Mouse (Mus musculus): Measurements from ENCODE around the gene Cpne8. TPM values are rescaled to one million over a fixed set of nuclear protein-coding genes. Genes with fewer than 3 reads are reported as not detected.

Gene Cpne8
- polyA plus RNA-seq (2015; fragmentation: Nextera tagmentation; extraction: Ambion mirVana), result 7.9 and 11.0 TPM in 2 replicates

DNA sequence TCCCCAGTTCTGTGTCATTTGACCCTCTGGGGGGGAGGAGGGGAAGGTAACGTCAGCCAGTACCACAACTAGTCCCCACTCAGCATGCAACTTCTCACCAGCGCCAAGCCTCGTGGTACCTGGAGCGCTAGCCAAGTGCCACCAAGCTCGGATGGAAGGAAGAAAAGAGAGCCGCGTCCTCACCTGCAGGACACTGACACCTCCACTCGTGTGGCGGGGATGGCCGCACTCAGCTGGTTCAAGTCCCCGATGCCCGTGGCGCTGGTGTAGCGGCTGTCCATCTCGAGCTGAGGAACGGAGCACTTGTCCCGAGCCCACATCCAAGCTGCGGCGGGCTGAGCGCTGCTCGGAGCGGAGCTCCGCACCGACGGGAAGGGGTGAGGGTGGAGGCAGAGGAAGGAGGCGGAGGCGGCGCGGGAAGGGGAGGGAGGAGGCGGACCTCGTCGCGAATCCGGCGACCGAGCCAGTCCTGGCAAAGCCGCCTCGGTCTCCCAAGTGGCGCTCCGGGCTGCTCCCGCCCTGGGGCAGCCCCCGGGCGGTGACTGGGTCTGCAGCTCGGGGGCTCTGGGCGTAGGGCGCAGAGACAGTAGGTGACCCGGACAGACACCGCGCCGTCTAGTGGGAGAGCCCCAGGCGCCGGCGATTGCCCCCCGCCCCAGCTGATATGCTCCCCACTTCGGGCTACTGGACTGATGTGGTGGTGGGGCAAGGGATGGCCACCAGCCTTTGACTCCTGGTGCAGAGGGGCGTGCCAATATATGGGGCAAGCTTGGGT, at the start of gene Cpne8:
Gene Cpne8 (minus strand): TSS at position 448 of the 775 bp plus-strand sequence.
- Histone ChIP-seq H3K36me3 (ENCODE audit: control insufficient read depth, insufficient read depth) (no peaks in the 10 kb centered on the region), H3K27ac (ENCODE audit: low read length) (no peak within 1 kb of the TSS), H3K9ac (replicated peaks; ENCODE audit: low read depth, low read length) (peak within 1 kb of the TSS; percentile 59), H3K27me3 (replicated peaks; ENCODE audit: control insufficient read depth, insufficient read depth, low read length) (peaks cover 4% of the 10 kb centered on the region; the same call in 1 of the 2 replicates), H3K4me3 (replicated peaks; ENCODE audit: low read length) (peak within 1 kb of the TSS; percentile 59), H3K4me1 (replicated peaks; ENCODE audit: control insufficient read depth, insufficient read depth, low read length) (peaks cover 14% of the 10 kb centered on the region; the same call in 1 of the 2 replicates), H3K9me3 (ENCODE audit: control insufficient read depth, low read length) (no peaks in the 10 kb centered on the region), H3K4me2 (ENCODE audit: low read length) (peak within 1 kb of the TSS; percentile 85)
- ATAC-seq, result peak; percentile 88
- WGBS, result under 1% methylated on average over 53 of the region's 56 CpGs

- 89% methylated on average over 4 of the region's 4 CpGs for WGBS
- no peak for ATAC-seq
- H3K36me3 ChIP-seq (ENCODE audit: control insufficient read depth, insufficient read depth), result no peaks in the 10 kb centered on the region
- H3K9ac ChIP-seq (replicated peaks; ENCODE audit: low read depth, low read length), result no peak overlapping the region
- no peak overlapping the region for H3K4me3 ChIP-seq (replicated peaks; ENCODE audit: low read length)
- H3K27me3 ChIP-seq (replicated peaks; ENCODE audit: control insufficient read depth, insufficient read depth, low read length), result no peaks in the 10 kb centered on the region
- no peak overlapping the region for H3K27ac ChIP-seq (ENCODE audit: low read length)
- H3K9me3 ChIP-seq (ENCODE audit: control insufficient read depth, low read length), result no peaks in the 10 kb centered on the region
- no peak overlapping the region for H3K4me2 ChIP-seq (ENCODE audit: low read length)
- no peaks in the 10 kb centered on the region for H3K4me1 ChIP-seq (replicated peaks; ENCODE audit: control insufficient read depth, insufficient read depth, low read length)
Observed at GRCm38 (mm10) chr15:90717717-90718116, 38.5 kb upstream of the Cpne8 start.

GRCm38 (mm10) chr15:90709296-90709695, 30.1 kb upstream of the Cpne8 start:
- no peaks in the 10 kb centered on the region for H3K4me1 ChIP-seq (replicated peaks; ENCODE audit: control insufficient read depth, insufficient read depth, low read length)
- H3K4me3 ChIP-seq (replicated peaks; ENCODE audit: low read length), result no peak overlapping the region
- no peaks in the 10 kb centered on the region for H3K9me3 ChIP-seq (ENCODE audit: control insufficient read depth, low read length)
- H3K9ac ChIP-seq (replicated peaks; ENCODE audit: low read depth, low read length), result no peak overlapping the region
- H3K4me2 ChIP-seq (ENCODE audit: low read length), result no peak overlapping the region
- no peak overlapping the region for H3K27ac ChIP-seq (ENCODE audit: low read length)
- H3K27me3 ChIP-seq (replicated peaks; ENCODE audit: control insufficient read depth, insufficient read depth, low read length), result no peaks in the 10 kb centered on the region
- WGBS, result 84% methylated on average over 7 of the region's 7 CpGs
- no peaks in the 10 kb centered on the region for H3K36me3 ChIP-seq (ENCODE audit: control insufficient read depth, insufficient read depth)
- no peak for ATAC-seq

- Histone ChIP-seq H3K27me3 (replicated peaks; ENCODE audit: control insufficient read depth, insufficient read depth, low read length) (no peaks in the 10 kb centered on the region), H3K27ac (ENCODE audit: low read length) (no peak overlapping the region), H3K4me3 (replicated peaks; ENCODE audit: low read length) (no peak overlapping the region), H3K4me2 (ENCODE audit: low read length) (no peak overlapping the region), H3K9me3 (ENCODE audit: control insufficient read depth, low read length) (no peaks in the 10 kb centered on the region), H3K4me1 (replicated peaks; ENCODE audit: control insufficient read depth, insufficient read depth, low read length) (0 out of 2 replicates have a peak, but pooled peaks cover 3% of the 10 kb centered on the region), H3K9ac (replicated peaks; ENCODE audit: low read depth, low read length) (no peak overlapping the region), H3K36me3 (ENCODE audit: control insufficient read depth, insufficient read depth) (no peaks in the 10 kb centered on the region)
- 29% methylated on average over 5 of the region's 5 CpGs for WGBS
- ATAC-seq, result no peak
Observed at GRCm38 (mm10) chr15:90704314-90704713, 25.1 kb upstream of the Cpne8 start.

- H3K9me3 ChIP-seq (ENCODE audit: control insufficient read depth, low read length), result no peaks in the 10 kb centered on the region
- H3K27me3 ChIP-seq (replicated peaks; ENCODE audit: control insufficient read depth, insufficient read depth, low read length), result no peaks in the 10 kb centered on the region
- no peak for ATAC-seq
- no peak overlapping the region for H3K4me2 ChIP-seq (ENCODE audit: low read length)
- 0 out of 2 replicates have a peak, but pooled peaks cover 3% of the 10 kb centered on the region for H3K4me1 ChIP-seq (replicated peaks; ENCODE audit: control insufficient read depth, insufficient read depth, low read length)
- no peak overlapping the region for H3K27ac ChIP-seq (ENCODE audit: low read length)
- no peak overlapping the region for H3K4me3 ChIP-seq (replicated peaks; ENCODE audit: low read length)
- 20% methylated on average over 11 of the region's 11 CpGs for WGBS
- no peak overlapping the region for H3K9ac ChIP-seq (replicated peaks; ENCODE audit: low read depth, low read length)
- H3K36me3 ChIP-seq (ENCODE audit: control insufficient read depth, insufficient read depth), result no peaks in the 10 kb centered on the region
Observed at GRCm38 (mm10) chr15:90703502-90704232, 24.4 kb upstream of the Cpne8 start.

DNA sequence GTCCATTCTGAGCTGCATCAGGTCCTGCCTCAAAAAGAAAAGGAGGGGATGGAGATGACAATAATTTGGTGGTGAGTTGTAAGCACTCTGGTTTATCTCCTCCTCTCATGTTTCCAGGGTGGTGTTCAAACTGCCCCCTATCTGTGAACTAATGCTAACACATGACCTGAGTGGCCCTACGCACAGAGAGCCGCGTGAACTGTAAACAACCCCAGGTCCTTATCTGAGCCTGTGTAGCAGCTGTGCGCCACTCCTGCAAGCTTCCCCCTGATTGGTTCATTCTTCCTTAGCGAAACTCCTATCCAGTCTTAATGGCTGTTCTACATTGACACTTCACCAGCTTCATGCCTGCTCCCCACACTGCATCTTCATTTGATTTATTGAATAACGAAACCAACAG, 7.5 kb upstream of the Cpne8 start:
- WGBS, result 95% methylated on average over 6 of the region's 6 CpGs
- Histone ChIP-seq H3K27me3 (replicated peaks; ENCODE audit: control insufficient read depth, insufficient read depth, low read length) (no peaks in the 10 kb centered on the region), H3K4me1 (replicated peaks; ENCODE audit: control insufficient read depth, insufficient read depth, low read length) (no peaks in the 10 kb centered on the region), H3K9ac (replicated peaks; ENCODE audit: low read depth, low read length) (no peak overlapping the region), H3K27ac (ENCODE audit: low read length) (no peak overlapping the region), H3K4me3 (replicated peaks; ENCODE audit: low read length) (no peak overlapping the region), H3K9me3 (ENCODE audit: control insufficient read depth, low read length) (no peaks in the 10 kb centered on the region), H3K36me3 (ENCODE audit: control insufficient read depth, insufficient read depth) (no peaks in the 10 kb centered on the region), H3K4me2 (ENCODE audit: low read length) (no peak overlapping the region)
- no peak for ATAC-seq

GRCm38 (mm10) chr15:90679760-90680579, 738 bp upstream of the Cpne8 start:
- peak overlapping the region; percentile 59 for H3K4me3 ChIP-seq (replicated peaks; ENCODE audit: low read length)
- H3K9ac ChIP-seq (replicated peaks; ENCODE audit: low read depth, low read length), result peak overlapping the region; percentile 59
- no peaks in the 10 kb centered on the region for H3K36me3 ChIP-seq (ENCODE audit: control insufficient read depth, insufficient read depth)
- H3K27me3 ChIP-seq (replicated peaks; ENCODE audit: control insufficient read depth, insufficient read depth, low read length), result peaks cover 4% of the 10 kb centered on the region; the same call in 1 of the 2 replicates
- H3K4me2 ChIP-seq (ENCODE audit: low read length), result peak overlapping the region; percentile 85
- H3K4me1 ChIP-seq (replicated peaks; ENCODE audit: control insufficient read depth, insufficient read depth, low read length), result peaks cover 14% of the 10 kb centered on the region; the same call in 1 of the 2 replicates
- peak; percentile 89 for ATAC-seq
- H3K27ac ChIP-seq (ENCODE audit: low read length), result no peak overlapping the region
- H3K9me3 ChIP-seq (ENCODE audit: control insufficient read depth, low read length), result no peaks in the 10 kb centered on the region
- 3% methylated on average over 36 of the region's 36 CpGs for WGBS

DNA sequence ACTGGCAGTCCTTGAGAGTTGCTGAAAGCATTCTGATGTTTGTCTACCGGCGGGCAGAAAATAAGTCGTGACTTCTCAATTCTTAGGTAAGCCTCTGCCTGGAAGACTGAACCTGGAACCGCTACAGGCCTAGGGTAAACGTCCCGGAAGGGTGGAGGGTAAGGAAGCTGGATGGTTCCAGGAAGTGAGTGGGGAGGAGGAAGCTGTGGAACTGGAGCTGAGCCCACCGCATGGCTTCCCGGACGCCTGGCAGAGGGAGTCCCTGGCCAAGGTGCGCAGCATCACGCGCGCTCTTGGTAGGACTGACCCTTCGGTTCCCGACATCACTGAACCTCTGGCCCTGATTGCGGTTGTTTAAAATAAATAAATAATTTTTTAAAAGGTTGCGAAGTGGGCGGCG, 744 bp downstream of the Cpne8 start:
- H3K4me1 ChIP-seq (replicated peaks; ENCODE audit: control insufficient read depth, insufficient read depth, low read length), result peaks cover 14% of the 10 kb centered on the region; the same call in 1 of the 2 replicates
- ATAC-seq, result no peak
- no peak overlapping the region for H3K9ac ChIP-seq (replicated peaks; ENCODE audit: low read depth, low read length)
- peaks cover 4% of the 10 kb centered on the region; the same call in 1 of the 2 replicates for H3K27me3 ChIP-seq (replicated peaks; ENCODE audit: control insufficient read depth, insufficient read depth, low read length)
- H3K9me3 ChIP-seq (ENCODE audit: control insufficient read depth, low read length), result no peaks in the 10 kb centered on the region
- no peak overlapping the region for H3K27ac ChIP-seq (ENCODE audit: low read length)
- peak overlapping the region; percentile 59 for H3K4me3 ChIP-seq (replicated peaks; ENCODE audit: low read length)
- H3K36me3 ChIP-seq (ENCODE audit: control insufficient read depth, insufficient read depth), result no peaks in the 10 kb centered on the region
- H3K4me2 ChIP-seq (ENCODE audit: low read length), result peak overlapping the region; percentile 85
- WGBS, result 8% methylated on average over 19 of the region's 19 CpGs

- no peak overlapping the region for H3K4me2 ChIP-seq (ENCODE audit: low read length)
- H3K9me3 ChIP-seq (ENCODE audit: control insufficient read depth, low read length), result no peaks in the 10 kb centered on the region
- no peaks in the 10 kb centered on the region for H3K36me3 ChIP-seq (ENCODE audit: control insufficient read depth, insufficient read depth)
- no peak for ATAC-seq
- H3K4me1 ChIP-seq (replicated peaks; ENCODE audit: control insufficient read depth, insufficient read depth, low read length), result no peaks in the 10 kb centered on the region
- WGBS, result 39% methylated on average over 7 of the region's 7 CpGs
- no peaks in the 10 kb centered on the region for H3K27me3 ChIP-seq (replicated peaks; ENCODE audit: control insufficient read depth, insufficient read depth, low read length)
- no peak overlapping the region for H3K4me3 ChIP-seq (replicated peaks; ENCODE audit: low read length)
- no peak overlapping the region for H3K27ac ChIP-seq (ENCODE audit: low read length)
- H3K9ac ChIP-seq (replicated peaks; ENCODE audit: low read depth, low read length), result no peak overlapping the region
Observed at GRCm38 (mm10) chr15:90669494-90669893, 9.7 kb downstream of the Cpne8 start.

Measured in forebrain, embryonic 16.5 days (tissue).